Mouse (Mus musculus): Measurements from ENCODE around the gene Xcr1. TPM values are rescaled to one million over a fixed set of nuclear protein-coding genes. Genes with fewer than 3 reads are reported as not detected.

Gene Xcr1
- polyA plus RNA-seq, 2 experiments, result 0.01 TPM; not detected in 1

DNA sequence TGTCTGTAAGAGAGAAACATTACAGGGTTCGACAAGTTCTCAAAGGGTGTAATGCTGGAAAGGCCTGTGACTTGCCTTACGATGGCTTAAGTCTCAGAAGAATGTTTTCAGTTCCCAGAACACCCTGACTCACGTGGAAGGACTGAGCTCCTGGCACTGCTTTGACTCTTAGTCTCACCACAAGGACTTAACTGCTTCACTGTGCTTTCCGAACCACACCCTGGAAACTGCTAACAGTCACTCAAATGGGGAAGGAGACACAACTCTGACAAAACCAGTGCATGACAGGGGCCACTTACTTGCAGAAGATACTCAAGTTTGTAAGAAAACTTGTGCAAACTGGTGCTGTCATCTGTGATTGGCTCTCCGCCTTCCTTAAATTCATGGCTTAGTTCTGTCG, 21.6 kb downstream of the Xcr1 start:
- DNase-seq (ENCODE audit: low read depth in 3 of 3, low spot score in 3 of 3) (no peak), ATAC-seq (ENCODE audit: insufficient read depth) (no peak)
- H3K27me3 ChIP-seq (ENCODE audit: control insufficient read depth, insufficient read depth, low read length), result no peaks in the 10 kb centered on the region
- no peak overlapping the region for H3K4me2 ChIP-seq (ENCODE audit: low read depth)
- peaks cover 4 to 9% of the 10 kb centered on the region in 2 experiments for H3K4me1 ChIP-seq (replicated peaks; ENCODE audit: control insufficient read depth in 2 of 2, insufficient read depth in 2 of 2, low read length in 1 of 2)
- H3K27ac ChIP-seq, result no peak overlapping the region
- no peak overlapping the region for H3K9ac ChIP-seq (replicated peaks)
- peaks cover 14% of the 10 kb centered on the region for H3K36me3 ChIP-seq (replicated peaks; ENCODE audit: control insufficient read depth, insufficient read depth, low read depth)
- TF ChIP-seq CTCF (IDR thresholded peaks at IDR 0.05; ENCODE audit: low read depth) (no peak), EP300 (IDR thresholded peaks at IDR 0.05; ENCODE audit: low read depth) (no peak)
- no peaks in the 10 kb centered on the region for H3K9me3 ChIP-seq (ENCODE audit: control insufficient read depth, low read length)
- no peak overlapping the region for H3K4me3 ChIP-seq (ENCODE audit: insufficient read depth in 1 of 2, low read depth in 2 of 2, low read length in 2 of 2)
- WGBS (ENCODE audit: insufficient replicate concordance), result 69% methylated on average over 6 of the region's 6 CpGs

DNA sequence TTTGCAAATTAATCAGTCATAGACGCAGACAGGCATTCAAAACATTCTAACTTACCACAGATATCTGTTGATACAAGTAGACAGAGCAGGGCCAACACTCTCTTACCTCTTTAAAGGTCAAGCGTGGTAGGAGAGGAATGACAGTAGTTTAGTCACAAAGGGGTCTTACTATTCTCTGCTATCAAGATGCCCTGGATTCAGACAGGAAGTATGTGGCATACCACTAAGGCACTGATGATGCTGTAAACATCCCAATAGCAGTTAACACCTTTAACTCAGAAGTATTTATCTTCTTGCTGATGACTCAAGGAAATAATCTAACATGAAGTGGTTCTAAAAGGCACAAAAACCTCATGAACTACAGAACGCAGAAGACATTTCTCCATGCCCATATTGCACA, 26.0 kb downstream of the Xcr1 start:
- Histone ChIP-seq H3K27ac (no peak overlapping the region), H3K4me1 (replicated peaks; ENCODE audit: control insufficient read depth in 2 of 2, insufficient read depth in 2 of 2, low read length in 1 of 2) (no peaks in the 10 kb centered on the region), H3K4me2 (ENCODE audit: low read depth) (no peak overlapping the region), H3K36me3 (replicated peaks; ENCODE audit: control insufficient read depth, insufficient read depth, low read depth) (peaks cover 16% of the 10 kb centered on the region), H3K9ac (replicated peaks) (no peak overlapping the region), H3K27me3 (ENCODE audit: control insufficient read depth, insufficient read depth, low read length) (no peaks in the 10 kb centered on the region), H3K4me3 (ENCODE audit: insufficient read depth in 1 of 2, low read depth in 2 of 2, low read length in 2 of 2) (no peak overlapping the region), H3K9me3 (ENCODE audit: control insufficient read depth, low read length) (no peaks in the 10 kb centered on the region)
- no peak for ATAC-seq (ENCODE audit: insufficient read depth)
- no peak for DNase-seq (ENCODE audit: low read depth in 3 of 3, low spot score in 3 of 3)
- WGBS (ENCODE audit: insufficient replicate concordance), result 78% methylated on average over 3 of the region's 3 CpGs
- TF ChIP-seq CTCF (IDR thresholded peaks at IDR 0.05; ENCODE audit: low read depth) (no peak), EP300 (IDR thresholded peaks at IDR 0.05; ENCODE audit: low read depth) (no peak)

DNA sequence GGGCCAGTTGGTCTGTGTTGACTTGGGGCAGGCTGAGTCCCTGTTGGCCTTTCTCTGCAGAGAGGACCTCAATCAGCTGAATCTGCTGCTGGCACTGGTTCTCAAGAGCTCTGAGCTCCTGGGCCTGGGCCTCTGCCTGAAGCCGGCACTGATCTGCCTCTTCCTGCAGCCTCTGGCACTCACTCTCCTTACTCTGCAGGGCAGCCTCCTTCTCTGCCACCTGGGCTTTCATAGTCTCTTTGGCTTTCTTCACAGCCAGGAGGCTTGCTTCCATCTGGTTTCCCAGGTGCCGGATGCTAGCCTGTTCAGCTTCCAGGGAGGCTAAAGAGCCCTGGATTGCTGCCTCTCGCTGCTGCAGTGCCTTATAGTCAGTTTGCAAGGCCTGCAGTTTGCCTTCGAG, 32.9 kb downstream of the Xcr1 start:
- Histone ChIP-seq H3K9me3 (ENCODE audit: control insufficient read depth, low read length) (no peaks in the 10 kb centered on the region), H3K4me2 (ENCODE audit: low read depth) (no peak overlapping the region), H3K4me3 (ENCODE audit: insufficient read depth in 1 of 2, low read depth in 2 of 2, low read length in 2 of 2) (no peak overlapping the region), H3K9ac (replicated peaks) (no peak overlapping the region), H3K4me1 (replicated peaks; ENCODE audit: control insufficient read depth in 2 of 2, insufficient read depth in 2 of 2, low read length in 1 of 2) (no peaks in the 10 kb centered on the region), H3K27ac (no peak overlapping the region), H3K36me3 (replicated peaks; ENCODE audit: control insufficient read depth, insufficient read depth, low read depth) (peaks cover 4% of the 10 kb centered on the region), H3K27me3 (ENCODE audit: control insufficient read depth, insufficient read depth, low read length) (no peaks in the 10 kb centered on the region)
- no peak for DNase-seq (ENCODE audit: low read depth in 3 of 3, low spot score in 3 of 3)
- TF ChIP-seq CTCF (IDR thresholded peaks at IDR 0.05; ENCODE audit: low read depth) (no peak), EP300 (IDR thresholded peaks at IDR 0.05; ENCODE audit: low read depth) (no peak)
- ATAC-seq (ENCODE audit: insufficient read depth), result no peak
- 78% methylated on average over 4 of the region's 4 CpGs for WGBS (ENCODE audit: insufficient replicate concordance)

DNA sequence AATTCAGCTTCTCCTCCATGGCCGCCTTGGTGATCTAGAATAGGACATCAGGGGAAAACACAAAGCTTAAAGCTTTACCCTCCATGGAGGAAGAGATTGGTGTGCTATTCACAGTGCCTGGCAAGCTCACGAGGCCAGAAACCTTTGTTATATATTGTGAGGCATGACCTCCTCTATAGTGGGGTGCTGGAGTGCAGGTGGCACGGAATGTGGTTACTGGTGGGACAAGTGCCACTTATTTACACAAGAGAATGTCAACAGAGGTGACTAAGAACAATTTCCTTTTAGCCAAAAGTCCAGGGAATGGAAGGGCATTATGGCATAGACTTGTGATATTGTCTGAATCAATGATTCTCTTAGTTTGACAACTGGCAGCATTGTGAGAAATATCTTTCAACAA, 35.2 kb downstream of the Xcr1 start:
- Histone ChIP-seq H3K4me2 (ENCODE audit: low read depth) (no peak overlapping the region), H3K4me3 (ENCODE audit: insufficient read depth in 1 of 2, low read depth in 2 of 2, low read length in 2 of 2) (no peak overlapping the region)

DNA sequence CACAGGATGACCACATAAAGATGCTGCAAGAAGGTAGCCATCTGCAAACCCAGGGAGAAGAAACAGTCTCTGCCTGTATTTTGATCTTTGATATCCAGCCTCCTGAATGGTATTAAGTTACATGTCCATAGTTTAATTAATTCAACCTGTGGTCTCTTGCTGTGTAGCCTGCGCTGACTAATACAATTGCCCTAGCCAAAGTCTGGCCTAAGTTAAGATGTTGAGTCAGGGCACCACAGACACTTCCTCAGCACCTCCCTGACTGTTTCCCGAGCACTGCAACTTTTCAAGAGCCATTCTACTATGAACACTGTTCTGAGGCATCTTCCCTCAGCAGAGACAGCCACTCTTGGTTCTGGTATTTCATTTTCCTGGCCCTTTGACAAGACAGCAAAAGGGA, 43.2 kb downstream of the Xcr1 start:
- no peak overlapping the region for H3K9ac ChIP-seq (replicated peaks)
- no peak for DNase-seq (ENCODE audit: low read depth in 3 of 3, low spot score in 3 of 3)
- H3K4me3 ChIP-seq (ENCODE audit: insufficient read depth in 1 of 2, low read depth in 2 of 2, low read length in 2 of 2), result no peak overlapping the region
- H3K36me3 ChIP-seq (replicated peaks; ENCODE audit: control insufficient read depth, insufficient read depth, low read depth), result peaks cover 18% of the 10 kb centered on the region
- no peaks in the 10 kb centered on the region for H3K27me3 ChIP-seq (ENCODE audit: control insufficient read depth, insufficient read depth, low read length)
- no peak for ATAC-seq (ENCODE audit: insufficient read depth)
- TF ChIP-seq CTCF (IDR thresholded peaks at IDR 0.05; ENCODE audit: low read depth) (no peak), EP300 (IDR thresholded peaks at IDR 0.05; ENCODE audit: low read depth) (no peak)
- WGBS (ENCODE audit: insufficient replicate concordance), result 65% methylated on average over 2 of the region's 2 CpGs
- H3K4me1 ChIP-seq (replicated peaks; ENCODE audit: control insufficient read depth in 2 of 2, insufficient read depth in 2 of 2, low read length in 1 of 2), result no peaks in the 10 kb centered on the region
- H3K9me3 ChIP-seq (ENCODE audit: control insufficient read depth, low read length), result no peaks in the 10 kb centered on the region
- H3K4me2 ChIP-seq (ENCODE audit: low read depth), result no peak overlapping the region
- no peak overlapping the region for H3K27ac ChIP-seq

More for the DNA sequence above, 35.2 kb downstream of the Xcr1 start:
- no peaks in the 10 kb centered on the region for H3K9me3 ChIP-seq (ENCODE audit: control insufficient read depth, low read length)
- ATAC-seq (ENCODE audit: insufficient read depth), result no peak
- WGBS (ENCODE audit: insufficient replicate concordance), result 79% methylated on average over 3 of the region's 3 CpGs
- DNase-seq (ENCODE audit: low read depth in 3 of 3, low spot score in 3 of 3), result no peak
- H3K27me3 ChIP-seq (ENCODE audit: control insufficient read depth, insufficient read depth, low read length), result no peaks in the 10 kb centered on the region
- no peaks in the 10 kb centered on the region for H3K4me1 ChIP-seq (replicated peaks; ENCODE audit: control insufficient read depth in 2 of 2, insufficient read depth in 2 of 2, low read length in 1 of 2)
- no peak overlapping the region for H3K9ac ChIP-seq (replicated peaks)
- no peak overlapping the region for H3K27ac ChIP-seq
- peaks cover 15% of the 10 kb centered on the region for H3K36me3 ChIP-seq (replicated peaks; ENCODE audit: control insufficient read depth, insufficient read depth, low read depth)
- no peak for TF ChIP-seq CTCF (IDR thresholded peaks at IDR 0.05; ENCODE audit: low read depth)
- no peak for TF ChIP-seq EP300 (IDR thresholded peaks at IDR 0.05; ENCODE audit: low read depth)

All from liver, embryonic 14.5 days (tissue).